Mouse (Mus musculus) embryonic facial prominence, embryonic 10.5 days (tissue): ENCODE results near the gene Mrpl4. TPM values are rescaled to one million over a fixed set of nuclear protein-coding genes. Genes with fewer than 3 reads are reported as not detected.
"Not testable (repeated sequence)": the region's sequence is repeated elsewhere in the genome, so short reads cannot be mapped to it uniquely, and the experiment has no call there.

Experiments
- DNase-seq: peaks from one replicate; pipeline ENCODE4 v3.0.0-alpha.2; 2017; ENCODE audit warnings: low spot score
- H3K27ac ChIP-seq: fragments of 300-500 bp; sonication (generic); replicated peaks from 2 replicates; pipeline ENCODE4 v1.5.1; 2016; ENCODE audit warnings: mild to moderate bottlenecking
- H3K27me3 ChIP-seq: fragments of 300-500 bp; sonication (generic); replicated peaks from 2 replicates; pipeline ENCODE4 v1.6.1; 2016; ENCODE audit warnings: low read depth, mild to moderate bottlenecking; ENCODE audit not compliant: poor library complexity, severe bottlenecking
- H3K36me3 ChIP-seq: fragments of 300-500 bp; sonication (generic); replicated peaks from 2 replicates; pipeline ENCODE4 v1.6.1; 2016; ENCODE audit warnings: mild to moderate bottlenecking, moderate library complexity
- H3K4me1 ChIP-seq: fragments of 300-500 bp; sonication (generic); 2 replicates; pipeline ENCODE4 v1.6.1; 2016
- H3K4me3 ChIP-seq: fragments of 300-500 bp; sonication (generic); 2 replicates; pipeline ENCODE4 v1.5.1; 2016; ENCODE audit warnings: mild to moderate bottlenecking, moderate library complexity
- H3K9me3 ChIP-seq: fragments of 300-500 bp; sonication (generic); 2 replicates; pipeline ENCODE4 v1.6.1; 2016; ENCODE audit warnings: mild to moderate bottlenecking
- WGBS: fragments of 180-500 bp; shearing (Covaris S2); methylation state at CpG from one replicate; pipeline ENCODE4 v1.1.7; 2016; 5-methylcytosine and 5-hydroxymethylcytosine counted together
- polyA plus RNA-seq: library from polyadenylated mRNA; unstranded; fragments of >200 nt; fragmentation: Nextera tagmentation; extraction: Ambion mirVana; gene quantifications from 2 replicates; pipeline ENCODE4 v1.2.1, GENCODE M21; 2016

Gene Mrpl4
- polyA plus RNA-seq, 1 experiment from 2014 or later, result 161 TPM

DNA sequence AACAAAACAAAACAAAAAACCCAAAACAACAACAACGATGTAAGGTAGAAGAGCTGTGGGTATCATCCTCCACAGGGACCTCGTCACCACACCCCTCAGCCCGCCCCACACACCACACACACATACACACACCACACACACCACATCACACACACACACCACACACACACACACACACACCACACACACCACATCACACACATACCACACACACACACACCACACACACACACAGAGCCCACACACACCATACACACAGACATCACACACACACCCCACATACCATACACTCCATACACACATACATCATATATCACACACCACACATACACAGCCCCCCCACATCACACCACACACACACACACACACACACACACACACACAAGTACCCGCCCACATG, 11.0 kb upstream of the Mrpl4 start:
- Histone ChIP-seq H3K4me1 (peaks cover 14% of the 10 kb centered on the region), H3K27me3 (peaks cover 15% of the 10 kb centered on the region; the same call in 1 of the 2 replicates), H3K27ac (no peak overlapping the region), H3K4me3 (no peak overlapping the region), H3K9me3 (no peaks in the 10 kb centered on the region), H3K36me3 (no peaks in the 10 kb centered on the region)
- WGBS, result 89% methylated on average over 4 of the region's 4 CpGs
- DNase-seq, result no peak

DNA sequence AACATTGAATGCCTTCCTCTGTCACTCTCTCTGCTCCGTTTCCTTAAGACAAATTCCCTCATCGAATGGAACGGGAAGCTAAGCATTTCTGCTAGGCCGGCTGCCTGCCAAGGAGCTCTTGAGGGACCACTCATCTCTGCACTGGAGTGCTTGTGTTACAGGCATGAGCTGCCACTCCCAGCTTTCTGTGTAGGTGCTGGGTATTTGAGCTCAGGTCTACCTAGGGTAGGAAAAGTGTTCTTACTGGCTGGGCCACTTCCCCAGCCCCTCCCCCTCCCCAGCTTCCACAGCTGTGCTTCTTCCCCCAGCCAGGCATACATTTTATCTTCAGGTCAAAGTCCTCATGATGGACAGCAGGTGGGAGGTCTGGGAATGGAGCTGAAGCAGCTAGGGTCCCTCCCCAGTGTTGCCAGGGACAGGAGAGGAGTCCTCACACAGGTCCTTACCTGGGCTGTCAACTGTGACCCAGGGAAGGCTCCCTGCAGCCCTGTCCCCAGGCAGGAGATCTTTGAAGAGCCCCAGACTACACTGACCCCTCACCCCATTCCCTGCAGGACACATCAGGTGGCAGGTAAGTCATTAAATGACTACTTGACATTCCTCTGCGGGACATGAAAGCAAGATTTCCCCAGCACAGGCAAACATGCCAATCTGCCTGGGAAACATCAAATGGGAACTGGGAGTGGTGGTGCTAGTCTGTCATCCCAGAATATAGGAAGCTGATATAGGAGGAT, 9.2 kb upstream of the Mrpl4 start:
- Histone ChIP-seq H3K4me1 (peaks cover 14% of the 10 kb centered on the region), H3K9me3 (no peaks in the 10 kb centered on the region), H3K36me3 (no peaks in the 10 kb centered on the region), H3K4me3 (no peak overlapping the region), H3K27ac (no peak overlapping the region), H3K27me3 (peaks cover 10% of the 10 kb centered on the region; the same call in 1 of the 2 replicates)
- 56% methylated on average over 5 of the region's 5 CpGs for WGBS
- DNase-seq, result no peak

- H3K9me3 ChIP-seq, result no peaks in the 10 kb centered on the region
- H3K27me3 ChIP-seq, result no peaks in the 10 kb centered on the region
- H3K4me1 ChIP-seq, result peaks cover 14% of the 10 kb centered on the region
- H3K27ac ChIP-seq, result no peak overlapping the region
- no peaks in the 10 kb centered on the region for H3K36me3 ChIP-seq
- no peak for DNase-seq
- WGBS, result 75% methylated on average over 3 of the region's 3 CpGs
- H3K4me3 ChIP-seq, result no peak overlapping the region
Measured at GRCm38 (mm10) chr9:20995069-20995468, 7.5 kb upstream of the Mrpl4 start.

GRCm38 (mm10) chr9:20997065-20997464, 5.5 kb upstream of the Mrpl4 start:
- 87% methylated on average over 8 of the region's 8 CpGs for WGBS
- no peaks in the 10 kb centered on the region for H3K36me3 ChIP-seq
- peaks cover 6% of the 10 kb centered on the region for H3K4me1 ChIP-seq
- H3K4me3 ChIP-seq, result no peak overlapping the region
- H3K9me3 ChIP-seq, result no peaks in the 10 kb centered on the region
- H3K27me3 ChIP-seq, result no peaks in the 10 kb centered on the region
- H3K27ac ChIP-seq, result no peak overlapping the region
- DNase-seq, result no peak

DNA sequence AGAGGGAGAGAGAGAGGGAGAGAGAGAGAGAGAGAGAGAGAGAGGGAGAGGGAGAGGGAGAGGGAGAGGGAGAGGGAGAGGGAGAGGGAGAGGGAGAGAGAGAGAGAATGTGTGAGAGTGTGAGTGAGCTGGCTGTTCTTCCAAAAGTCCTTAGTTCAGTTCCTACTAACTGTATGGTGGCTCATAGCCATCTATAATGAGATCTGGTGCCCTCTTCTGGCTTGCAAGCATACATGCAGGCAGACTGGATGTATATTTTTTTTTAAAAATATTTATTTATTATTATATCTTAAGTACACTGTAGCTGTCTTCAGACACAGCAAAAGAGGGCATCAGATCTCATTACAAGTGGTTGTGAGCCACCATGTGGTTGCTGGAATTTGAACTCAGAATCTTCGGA, 4.2 kb upstream of the Mrpl4 start:
- 69% methylated on average over 1 of the region's 1 CpGs for WGBS
- H3K4me1 ChIP-seq, H3K27me3 ChIP-seq, H3K36me3 ChIP-seq, H3K4me3 ChIP-seq, H3K9me3 ChIP-seq, H3K27ac ChIP-seq, DNase-seq: not testable (repeated sequence)

GRCm38 (mm10) chr9:21000811-21001210, 1.7 kb upstream of the Mrpl4 start:
- no peak overlapping the region for H3K27ac ChIP-seq
- peaks cover 11% of the 10 kb centered on the region for H3K4me1 ChIP-seq
- no peak overlapping the region for H3K4me3 ChIP-seq
- H3K27me3 ChIP-seq, result no peaks in the 10 kb centered on the region
- H3K9me3 ChIP-seq, result no peaks in the 10 kb centered on the region
- peaks cover 15% of the 10 kb centered on the region for H3K36me3 ChIP-seq
- no peak for DNase-seq

DNA sequence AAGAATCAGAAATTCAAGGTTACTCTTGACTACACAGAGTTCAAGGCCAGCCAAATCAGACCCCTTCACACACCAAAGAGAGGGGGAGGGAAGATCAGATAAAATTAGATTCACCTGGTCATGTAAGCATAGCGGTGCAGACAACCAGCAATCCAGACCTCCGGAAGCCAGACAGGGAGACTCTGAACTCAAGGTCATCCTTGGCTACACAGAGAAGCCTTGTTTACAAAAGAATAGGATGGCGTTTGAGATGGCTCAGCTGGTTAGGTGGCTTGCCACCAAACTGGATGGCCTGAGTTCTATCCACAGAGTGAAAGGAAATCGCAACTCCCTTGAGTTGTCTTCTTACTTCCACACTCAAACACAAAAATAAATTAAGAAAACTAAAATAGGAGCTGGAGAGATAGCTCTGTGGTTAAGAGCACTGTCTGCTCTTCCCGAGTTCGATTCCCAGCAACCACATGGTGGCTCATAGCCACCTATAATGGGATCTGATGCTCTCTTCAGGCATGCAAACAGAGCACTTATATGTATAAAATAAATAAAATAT, 812 bp upstream of the Mrpl4 start:
- peaks cover 11% of the 10 kb centered on the region for H3K4me1 ChIP-seq
- H3K27ac ChIP-seq, result no peak overlapping the region
- no peak for DNase-seq
- no peak overlapping the region for H3K4me3 ChIP-seq
- 68% methylated on average over 6 of the region's 6 CpGs for WGBS
- H3K9me3 ChIP-seq, result no peaks in the 10 kb centered on the region
- H3K36me3 ChIP-seq, result peaks cover 24% of the 10 kb centered on the region
- no peaks in the 10 kb centered on the region for H3K27me3 ChIP-seq

- peak overlapping the region; percentile 86 for H3K27ac ChIP-seq
- H3K36me3 ChIP-seq, result peaks cover 30% of the 10 kb centered on the region
- DNase-seq, result no peak
- no peaks in the 10 kb centered on the region for H3K27me3 ChIP-seq
- H3K4me3 ChIP-seq, result peak overlapping the region; percentile 92
- 15% methylated on average over 7 of the region's 7 CpGs for WGBS
- H3K9me3 ChIP-seq, result no peaks in the 10 kb centered on the region
- peaks cover 11% of the 10 kb centered on the region for H3K4me1 ChIP-seq
Measured at GRCm38 (mm10) chr9:21002270-21002626, 290 bp upstream of the Mrpl4 start.

DNA sequence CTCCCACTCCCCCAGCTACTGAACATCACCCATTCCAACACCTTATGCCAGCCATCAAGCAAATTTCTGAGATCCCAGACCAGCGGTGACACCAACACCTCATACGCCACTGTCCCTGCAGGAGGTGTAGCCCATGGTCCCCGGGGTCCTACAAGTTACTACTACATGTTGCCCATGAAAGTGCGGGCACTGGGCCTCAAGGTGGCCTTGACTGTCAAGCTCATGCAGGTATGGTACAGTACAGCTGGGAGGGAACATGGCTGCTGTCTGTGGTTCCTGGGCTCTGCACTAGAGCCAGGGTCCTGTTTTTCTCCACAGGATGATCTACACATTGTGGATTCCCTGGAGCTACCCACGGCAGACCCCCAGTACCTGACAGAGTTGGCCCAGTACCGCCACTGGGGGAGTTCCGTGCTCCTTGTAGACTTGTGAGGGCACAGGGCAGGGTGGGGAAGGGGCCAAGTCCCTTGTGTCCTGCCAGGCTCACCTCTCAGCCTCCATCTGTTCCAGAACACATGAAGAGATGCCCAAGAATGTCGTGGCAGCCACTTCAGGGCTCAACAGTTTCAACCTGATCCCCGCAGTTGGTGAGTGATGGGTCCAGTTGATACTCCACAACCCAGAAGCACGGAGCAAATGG, 4.9 kb downstream of the Mrpl4 start:
- no peak overlapping the region for H3K4me3 ChIP-seq
- WGBS, result 93% methylated on average over 10 of the region's 10 CpGs
- H3K9me3 ChIP-seq, result no peaks in the 10 kb centered on the region
- peaks cover 53% of the 10 kb centered on the region for H3K36me3 ChIP-seq
- DNase-seq, result no peak
- H3K27ac ChIP-seq, result no peak overlapping the region
- no peaks in the 10 kb centered on the region for H3K27me3 ChIP-seq
- peaks cover 13% of the 10 kb centered on the region for H3K4me1 ChIP-seq

GRCm38 (mm10) chr9:21008007-21008406, 5.5 kb downstream of the Mrpl4 start:
- WGBS, result 86% methylated on average over 7 of the region's 7 CpGs
- Histone ChIP-seq H3K27me3 (no peaks in the 10 kb centered on the region), H3K27ac (no peak overlapping the region), H3K4me3 (no peak overlapping the region), H3K4me1 (peaks cover 13% of the 10 kb centered on the region), H3K36me3 (peaks cover 53% of the 10 kb centered on the region), H3K9me3 (no peaks in the 10 kb centered on the region)
- no peak for DNase-seq

DNA sequence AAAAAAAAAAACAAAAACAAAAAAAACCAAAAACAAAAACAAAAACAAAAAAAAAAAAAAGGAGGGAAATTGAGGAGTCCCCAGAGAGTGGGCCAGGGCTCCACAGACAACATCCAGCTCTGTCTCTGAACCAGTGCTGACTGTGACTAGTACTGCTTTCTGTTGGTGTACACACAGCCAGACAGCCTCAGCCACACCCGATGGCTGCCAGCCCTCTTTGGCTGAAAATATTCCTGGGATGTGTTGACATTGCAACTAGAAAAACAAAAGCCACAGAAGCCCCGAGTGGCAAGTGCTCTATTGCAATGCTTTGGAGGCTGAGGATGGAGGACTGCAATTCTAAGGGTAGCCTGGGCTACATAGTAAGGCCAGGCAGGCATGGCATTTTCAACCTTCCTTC, 7.8 kb downstream of the Mrpl4 start:
- no peaks in the 10 kb centered on the region for H3K9me3 ChIP-seq
- H3K27ac ChIP-seq, result no peak overlapping the region
- no peak overlapping the region for H3K4me3 ChIP-seq
- peaks cover 23% of the 10 kb centered on the region for H3K27me3 ChIP-seq
- peaks cover 43% of the 10 kb centered on the region for H3K36me3 ChIP-seq
- no peak for DNase-seq
- peaks cover 13% of the 10 kb centered on the region for H3K4me1 ChIP-seq
- WGBS, result 69% methylated on average over 2 of the region's 2 CpGs

- not testable (repeated sequence) for H3K27ac ChIP-seq, DNase-seq, H3K4me3 ChIP-seq, H3K9me3 ChIP-seq
- 73% methylated on average over 9 of the region's 9 CpGs for WGBS
- Histone ChIP-seq H3K27me3 (peaks cover 30% of the 10 kb centered on the region), H3K36me3 (peaks cover 36% of the 10 kb centered on the region), H3K4me1 (peaks cover 20% of the 10 kb centered on the region)
Measured at GRCm38 (mm10) chr9:21010939-21011541, 8.5 kb downstream of the Mrpl4 start.
